Mouse (Mus musculus) liver, postnatal 0 days (tissue): ENCODE measurements around the gene Oasl1.

ENCODE experiments used
- CTCF ChIP-seq: sonication (generic); IDR thresholded peaks from 2 replicates; pipeline ENCODE4 v1.5.1; 2016; ENCODE audit warnings: antibody characterized with exemption, low read depth
- EP300 ChIP-seq: IDR thresholded peaks from 2 replicates; pipeline ENCODE4 v1.6.1; 2016; ENCODE audit warnings: antibody characterized with exemption, low read depth, mild to moderate bottlenecking

GRCm38 (mm10) chr5:114942766-114943130 is 19.7 kb downstream of the Oasl1 start:
- TF ChIP-seq EP300 (no peak), CTCF (no peak)
